Mouse (Mus musculus) spleen, adult 2 months (tissue): ENCODE results near the gene Gm13030.

ENCODE experiments used
- CTCF ChIP-seq: fragments of 200-500 bp; IDR thresholded peaks from 2 replicates; pipeline ENCODE4 v1.5.1; 2011; ENCODE audit warnings: mild to moderate bottlenecking, inconsistent platforms; ENCODE audit not compliant: insufficient read depth, insufficient read length, insufficient replicate concordance; ENCODE audit errors: extremely low read depth
- POLR2A ChIP-seq: fragments of 200-500 bp; IDR thresholded peaks from 2 replicates; pipeline ENCODE4 v1.6.1; 2011; ENCODE audit warnings: low read depth, low read length, inconsistent platforms

DNA sequence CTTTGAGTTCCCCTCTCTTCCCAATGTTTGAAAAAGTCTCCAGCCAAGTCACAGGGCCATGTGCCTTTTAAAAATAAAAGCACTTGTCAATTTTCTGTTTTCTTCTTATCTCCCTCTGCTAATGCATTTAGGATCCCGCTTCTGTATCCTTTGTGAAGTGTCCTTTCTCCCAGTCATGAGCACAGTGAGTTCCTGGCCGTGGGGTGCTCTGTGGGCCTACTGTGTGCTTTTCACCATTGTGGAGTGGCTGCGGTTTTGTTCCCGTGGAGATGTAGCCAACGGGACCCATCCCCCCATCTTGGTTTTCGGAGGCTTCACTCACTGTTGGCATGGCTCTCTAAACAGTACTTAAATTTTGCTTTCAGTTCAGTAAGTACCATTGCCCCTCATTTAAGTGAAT, 7.8 kb downstream of the Gm13030 start:
- TF ChIP-seq POLR2A (no peak), CTCF (no peak)
